ENCODE assay signal across 16 mouse cellular contexts in the genomic region with DNA sequence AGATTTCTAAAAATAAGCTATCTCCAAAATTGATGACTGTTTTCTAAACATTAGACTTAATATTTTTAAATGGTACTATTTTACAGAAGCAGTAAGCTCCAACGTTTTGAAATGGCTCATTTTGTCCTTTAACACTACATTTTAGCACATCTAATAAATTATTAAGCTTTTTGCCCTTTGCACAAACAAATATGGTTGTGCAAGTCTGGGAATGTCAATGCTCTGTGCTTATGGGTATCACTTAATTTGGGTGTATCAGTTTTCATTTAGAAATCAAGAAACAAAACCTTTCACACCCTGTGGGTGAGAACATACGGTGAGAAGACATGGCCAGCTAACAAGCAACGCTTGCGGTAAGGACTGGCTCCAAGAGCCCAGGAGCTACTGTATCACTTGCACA.
"Had no signal": no experiment of that assay in that cellular context is flagged by ENCODE, and none has a peak within 500 bp of the region (broad histone marks: within the 10 kb centered on the region; RNA-seq: fewer than 3 reads in every experiment).

No protein-coding gene starts in this region.

- H3K27ac ChIP-seq: neural tube, embryonic 13.5 days; neural tube, embryonic 15.5 days; stomach, embryonic 15.5 days; stomach, postnatal 0 days had no signal

- DNase-seq: retina, postnatal 1 day; right cerebral cortex, adult 18-20 months; right cerebral cortex, postnatal 14 days; right cerebral cortex, postnatal 25 days; right cerebral cortex, postnatal 4 days; spleen, adult 18-20 months; thymus, adult 18-20 months; thymus, adult 2 months; thymus, postnatal 14 days; thymus, postnatal 25 days; thymus, postnatal 36 days; thymus, postnatal 4 days had no signal

- H3K9ac ChIP-seq: neural tube, embryonic 13.5 days; neural tube, embryonic 15.5 days; stomach, embryonic 15.5 days had no signal

- H3K27me3 ChIP-seq: neural tube, embryonic 13.5 days; neural tube, embryonic 15.5 days; stomach, embryonic 15.5 days had no signal

- H3K4me1 ChIP-seq: stomach, embryonic 15.5 days had no signal

- H3K4me3 ChIP-seq: neural tube, embryonic 13.5 days; neural tube, embryonic 15.5 days; stomach, embryonic 15.5 days had no signal

- H3K36me3 ChIP-seq: neural tube, embryonic 13.5 days; neural tube, embryonic 15.5 days; stomach, embryonic 15.5 days had no signal
